Mouse (Mus musculus): Measurements from ENCODE around the gene Il27ra.
"Not testable (repeated sequence)": the region's sequence is repeated elsewhere in the genome, so short reads cannot be mapped to it uniquely, and the experiment has no call there.

The Il27ra gene

GRCm38 (mm10) chr8:83996567-83997505, 45.6 kb downstream of the Il27ra start:
- peak; percentile 77 for DNase-seq (ENCODE audit: low read depth)

GRCm38 (mm10) chr8:83995973-83996372, 46.4 kb downstream of the Il27ra start:
- no peak for DNase-seq (ENCODE audit: low read depth)

GRCm38 (mm10) chr8:83994030-83994429, 48.4 kb downstream of the Il27ra start:
- DNase-seq (ENCODE audit: low read depth): no peak

DNA sequence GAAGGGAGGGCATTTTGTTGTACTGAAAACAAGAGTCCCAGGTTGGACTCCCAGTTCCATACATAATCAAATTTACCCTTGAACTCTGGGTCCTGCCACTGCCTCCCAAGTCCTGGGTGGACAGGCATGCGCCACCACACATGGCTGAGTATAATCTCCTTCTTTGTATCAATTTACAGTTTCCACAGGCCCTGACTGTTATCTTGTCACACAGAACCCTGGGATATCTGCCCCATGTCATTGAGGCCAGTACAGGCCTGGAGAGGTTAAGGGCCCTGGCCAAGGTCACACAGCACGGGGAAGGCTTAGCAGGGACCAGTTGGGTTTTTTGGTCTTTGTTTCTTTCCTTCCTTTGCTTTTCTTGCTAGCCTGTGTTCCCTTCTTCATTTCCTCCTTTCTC, 49.9 kb downstream of the Il27ra start:
- no peak for DNase-seq (ENCODE audit: low read depth)

DNA sequence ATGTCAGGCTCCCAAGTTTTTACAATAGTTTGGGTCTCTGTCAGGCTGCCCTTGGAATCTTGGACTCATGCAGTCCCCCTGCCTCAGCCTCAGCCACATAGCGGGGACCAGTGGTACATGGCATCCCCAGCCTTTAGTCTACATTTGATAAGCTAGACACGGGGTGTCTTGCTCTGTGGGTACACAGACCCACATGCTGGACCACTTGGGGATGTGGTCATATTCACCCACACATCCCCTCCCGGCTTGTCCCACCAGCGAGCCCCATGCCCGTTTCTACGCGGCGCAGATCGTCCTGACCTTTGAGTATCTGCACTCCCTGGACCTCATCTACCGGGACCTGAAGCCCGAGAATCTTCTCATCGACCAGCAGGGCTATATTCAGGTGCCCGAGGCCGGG, 52.2 kb downstream of the Il27ra start:
- DNase-seq (ENCODE audit: low read depth): no peak

DNA sequence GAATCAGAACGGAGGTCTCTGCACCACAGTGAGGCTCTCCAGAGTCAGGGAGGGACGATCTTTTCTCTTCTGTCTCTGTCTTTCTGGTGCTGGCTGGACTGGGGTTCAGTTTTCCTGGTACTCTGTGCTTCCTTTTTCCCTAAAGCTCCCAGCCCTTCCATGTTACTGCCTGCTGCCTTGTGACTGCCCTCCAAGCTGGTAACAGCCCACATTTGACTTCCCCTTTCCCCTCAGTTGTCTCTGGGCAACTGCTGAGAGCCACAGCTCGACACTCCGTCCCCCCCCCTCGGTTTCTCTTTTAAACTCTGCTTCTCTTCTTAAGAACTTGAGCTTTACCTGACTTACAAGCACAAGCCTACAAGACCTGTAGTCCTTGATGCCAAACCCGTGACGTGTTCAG, 53.1 kb downstream of the Il27ra start:
- DNase-seq (ENCODE audit: low read depth): no peak

DNA sequence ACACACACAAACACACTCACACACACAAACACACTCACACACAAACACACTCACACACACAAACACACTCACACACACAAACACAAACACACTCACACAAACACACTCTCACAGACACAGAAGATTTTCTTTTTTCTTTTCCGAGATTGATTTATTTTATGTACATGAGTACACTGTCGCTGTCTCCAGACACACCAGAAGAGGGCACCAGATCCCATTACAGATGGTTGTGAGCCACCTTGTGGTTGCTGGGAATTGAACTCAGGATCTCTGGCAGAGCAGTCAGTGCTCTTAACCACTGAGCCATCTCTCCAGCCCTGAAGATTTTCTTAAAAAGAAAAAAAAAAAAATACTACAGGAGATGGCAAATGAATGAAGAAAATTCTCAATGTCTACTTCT, 59.2 kb downstream of the Il27ra start:
- not testable (repeated sequence) for DNase-seq (ENCODE audit: low read depth)

DNA sequence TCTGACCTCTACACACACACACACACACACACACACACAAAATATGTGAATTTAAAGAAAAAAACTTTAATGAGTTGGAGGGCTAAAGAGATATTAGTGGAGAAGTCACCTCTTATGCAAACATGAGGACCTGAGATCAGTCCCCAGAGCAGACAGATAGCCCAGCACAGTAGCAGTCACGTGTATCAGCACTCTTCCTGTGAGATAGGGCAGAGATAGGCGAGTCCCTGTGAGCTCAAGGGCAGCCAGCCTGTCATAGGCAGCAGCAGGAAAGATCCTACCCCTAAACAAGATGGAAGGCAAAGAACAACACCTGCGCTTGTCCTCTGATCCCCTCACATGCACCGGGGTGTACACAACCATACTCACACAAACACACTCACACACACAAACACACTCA, 59.9 kb downstream of the Il27ra start:
- no peak for DNase-seq (ENCODE audit: low read depth)

DNA sequence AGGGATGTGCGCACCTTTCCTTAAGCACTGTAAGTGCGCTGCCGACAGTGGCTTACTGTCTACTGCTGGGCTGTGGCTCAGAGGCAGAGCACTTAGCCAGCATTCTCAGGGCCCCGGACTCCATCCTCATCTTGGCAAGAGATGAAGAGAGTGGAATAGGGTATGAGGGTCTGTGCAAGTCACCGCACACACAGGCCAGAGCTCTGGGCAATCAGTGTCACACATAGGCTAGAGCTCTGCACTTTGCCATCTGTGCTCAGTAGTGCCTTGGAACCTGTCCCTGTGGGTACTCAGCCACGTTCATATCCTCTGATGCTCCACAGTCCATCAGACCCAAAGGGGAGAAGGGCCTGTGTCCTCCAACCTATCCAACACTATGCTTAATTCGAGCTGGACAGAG, 60.9 kb downstream of the Il27ra start:
- no peak for DNase-seq (ENCODE audit: low read depth)

DNA sequence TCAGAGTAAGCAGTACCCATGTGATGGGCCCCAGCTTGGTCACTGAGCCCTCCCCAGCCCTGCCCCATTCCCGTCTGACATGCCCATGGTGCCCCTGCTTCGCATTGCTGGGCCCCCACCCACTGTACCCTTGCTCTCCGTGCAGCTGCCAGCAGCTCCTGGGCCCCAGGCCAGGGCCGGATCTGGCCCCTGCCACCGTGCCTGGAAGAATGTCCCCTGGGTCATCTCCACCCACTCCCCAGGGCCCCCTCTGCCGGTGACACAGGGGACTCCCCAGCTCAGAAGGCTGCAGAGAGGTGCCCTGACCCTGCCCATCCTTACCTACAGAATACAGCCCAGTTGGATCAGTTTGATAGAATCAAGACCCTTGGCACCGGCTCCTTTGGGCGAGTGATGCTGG, 61.5 kb downstream of the Il27ra start:
- no peak for DNase-seq (ENCODE audit: low read depth)

Data from c-Kit-positive CD71-positive TER-119-negative erythroid progenitor cells, embryonic 14.5 days (primary cell).